Mouse (Mus musculus): ENCODE results near the gene Kcnn3.

Gene Kcnn3

GRCm38 (mm10) chr3:89565371-89565770, 45.4 kb downstream of the Kcnn3 start:
- no peak for DNase-seq (ENCODE audit: low spot score in 2 of 2)

DNA sequence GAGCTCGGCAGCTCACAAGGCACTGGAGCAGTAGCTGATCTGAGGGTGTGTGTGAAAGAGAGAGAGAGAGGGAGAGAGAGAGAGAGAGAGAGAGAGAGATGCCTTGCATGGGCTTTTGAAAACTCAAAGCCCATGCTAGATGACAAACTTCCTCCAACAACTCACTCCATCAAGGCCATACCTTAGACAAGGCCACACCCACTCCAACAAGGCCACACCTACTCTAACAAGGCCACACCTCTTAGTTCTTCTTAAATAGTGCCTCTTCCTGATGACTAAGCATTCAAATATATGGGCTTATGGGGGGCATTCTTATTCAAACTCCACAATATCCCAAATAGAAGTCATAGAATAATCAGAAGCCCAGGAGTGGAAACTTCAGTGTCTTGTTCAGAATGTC, 49.1 kb downstream of the Kcnn3 start:
- DNase-seq (ENCODE audit: low spot score in 2 of 2), result no peak

DNA sequence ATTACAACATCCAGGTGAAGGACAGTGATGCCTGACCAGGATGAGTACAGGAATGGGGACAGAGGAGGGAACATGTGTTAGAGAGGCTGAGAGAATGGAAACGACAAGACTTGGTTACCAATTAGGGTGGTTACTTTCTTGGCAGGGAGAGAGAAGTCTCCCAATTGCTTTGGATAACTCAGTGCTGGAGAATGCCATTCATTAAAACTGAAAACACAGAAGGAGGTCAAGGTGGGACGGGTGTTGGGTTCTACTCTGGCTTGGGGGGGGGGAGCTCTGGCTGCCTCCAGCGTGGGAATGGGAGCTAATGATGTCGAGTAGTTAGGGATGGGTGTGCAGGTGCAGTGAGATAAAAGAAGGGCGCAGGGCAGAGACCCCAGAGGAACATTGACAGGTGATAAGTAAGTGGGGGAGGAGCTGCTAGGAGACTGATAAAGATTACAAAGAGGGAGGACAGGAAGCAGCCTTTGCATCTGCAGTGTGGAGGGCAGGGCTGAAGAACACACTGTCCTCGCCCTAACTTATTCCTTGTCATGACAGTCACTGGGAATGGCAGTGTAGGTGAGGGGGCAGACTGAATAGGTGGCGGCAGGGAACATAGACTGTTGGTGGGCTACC, 49.9 kb downstream of the Kcnn3 start:
- DNase-seq (ENCODE audit: low spot score in 2 of 2), result no peak

DNA sequence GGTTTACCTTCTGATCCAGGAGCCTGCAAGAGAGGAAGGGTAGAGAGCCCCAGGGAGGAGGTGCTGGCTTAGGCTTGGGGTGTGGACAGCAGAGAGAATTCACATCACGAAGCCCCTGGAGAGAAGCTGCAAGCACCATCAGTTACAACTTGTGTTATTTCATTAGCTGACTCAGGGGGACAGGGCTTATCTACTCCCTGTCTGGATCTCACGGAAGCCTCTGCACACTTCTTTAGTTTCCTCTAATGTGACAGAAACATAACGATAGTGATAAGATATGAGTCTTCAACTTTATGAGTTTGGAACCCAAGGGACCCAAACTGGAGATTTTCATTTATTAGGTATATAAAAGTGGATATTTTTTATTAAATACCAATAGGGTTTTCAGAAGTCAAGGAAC, 50.4 kb downstream of the Kcnn3 start:
- no peak for DNase-seq (ENCODE audit: low spot score in 2 of 2)

GRCm38 (mm10) chr3:89574260-89574659, 54.3 kb downstream of the Kcnn3 start:
- DNase-seq (ENCODE audit: low spot score in 2 of 2), result peak; percentile 5 to 10

DNA sequence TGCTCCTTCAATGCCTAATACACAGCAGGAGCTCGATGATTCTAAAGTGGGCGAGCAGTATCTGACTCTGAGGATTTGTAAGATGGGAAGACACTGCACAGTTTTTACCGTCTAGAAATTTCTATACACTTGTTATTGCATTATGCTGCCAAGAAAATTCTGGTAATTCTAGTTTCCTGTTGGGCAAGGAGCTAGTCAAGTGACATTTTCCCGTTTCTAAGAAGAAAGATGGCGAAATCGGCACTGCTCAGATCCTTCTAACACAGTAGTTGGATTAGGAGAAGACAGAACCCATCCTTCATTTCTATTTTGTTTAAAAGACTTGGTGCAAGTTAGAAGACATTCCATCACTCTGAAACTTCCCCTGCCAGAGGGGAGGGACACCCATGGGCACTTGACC, 56.4 kb downstream of the Kcnn3 start:
- no peak for DNase-seq (ENCODE audit: low spot score in 2 of 2)

- no peak for DNase-seq (ENCODE audit: low spot score in 2 of 2)
These were observed 57.2 kb downstream of the Kcnn3 start for GRCm38 (mm10) chr3:89577154-89577553.

- DNase-seq (ENCODE audit: low spot score in 2 of 2), result no peak
These were observed 58.1 kb downstream of the Kcnn3 start for GRCm38 (mm10) chr3:89578083-89578482.

- no peak for DNase-seq (ENCODE audit: low spot score in 2 of 2)
These were observed 58.8 kb downstream of the Kcnn3 start for GRCm38 (mm10) chr3:89578803-89579202.

DNA sequence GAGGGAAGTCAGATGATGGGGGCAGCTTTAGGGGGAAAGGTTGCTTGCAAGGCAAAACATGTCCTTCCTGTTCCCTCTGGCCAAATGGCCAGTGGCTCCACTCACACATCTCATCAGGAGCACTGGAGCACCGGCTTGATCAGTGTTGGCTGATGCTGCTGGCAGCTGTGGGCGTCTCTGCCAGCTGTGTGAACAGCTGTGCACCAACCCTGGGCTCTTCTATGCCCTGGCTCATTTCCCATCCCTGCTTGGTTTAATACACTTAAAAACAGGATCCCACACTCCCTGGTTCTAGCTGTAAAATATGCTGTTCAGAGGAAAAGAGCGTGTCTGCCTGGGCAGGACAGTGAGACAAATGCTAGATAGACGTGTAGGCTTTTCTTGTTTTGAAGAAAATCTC, 64.3 kb downstream of the Kcnn3 start:
- no peak for DNase-seq (ENCODE audit: low spot score in 2 of 2)

GRCm38 (mm10) chr3:89588436-89588835, 68.5 kb downstream of the Kcnn3 start:
- peak; percentile 31 for DNase-seq (ENCODE audit: low spot score in 2 of 2)

GRCm38 (mm10) chr3:89589321-89589720, 69.4 kb downstream of the Kcnn3 start:
- no peak for DNase-seq (ENCODE audit: low spot score in 2 of 2)

DNA sequence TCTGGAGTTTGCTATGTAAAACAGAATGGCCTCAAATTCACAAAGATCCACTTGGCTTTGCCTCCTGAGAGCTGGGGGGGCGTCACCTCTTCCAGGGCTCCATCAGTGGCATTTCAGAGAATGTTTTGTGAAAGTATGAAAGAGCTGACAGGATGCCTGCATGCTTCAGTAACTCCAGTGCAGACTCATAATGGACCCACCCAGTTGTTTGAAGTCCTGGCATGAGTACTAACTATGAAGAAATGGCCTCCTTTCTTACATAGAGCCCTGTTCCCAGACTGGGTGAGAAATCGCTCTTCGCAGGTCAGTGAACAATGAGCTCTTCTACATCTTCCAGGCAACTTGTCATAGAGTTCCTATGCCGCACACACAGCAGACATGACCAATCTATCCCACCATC, 70.4 kb downstream of the Kcnn3 start:
- DNase-seq (ENCODE audit: low spot score in 2 of 2), result no peak

DNA sequence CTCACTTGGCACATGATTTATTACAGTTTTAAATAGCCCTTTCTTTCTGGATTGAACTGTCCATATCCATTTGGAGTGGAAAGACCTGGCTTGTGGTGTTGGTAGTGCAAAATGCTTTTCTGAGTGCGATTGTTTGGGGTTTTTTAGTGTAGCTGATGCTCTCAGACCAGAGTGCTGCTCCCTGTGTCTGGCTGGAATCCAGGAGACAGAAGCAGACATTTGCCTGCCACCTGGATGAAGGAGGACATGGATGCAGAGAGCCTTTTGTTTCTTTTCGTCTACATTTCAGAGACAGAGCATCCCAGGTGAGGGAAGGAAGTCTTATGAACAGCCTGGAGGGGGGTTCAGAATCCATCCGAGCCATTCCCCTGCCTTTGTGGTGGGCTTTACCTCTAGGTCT, 71.5 kb downstream of the Kcnn3 start:
- DNase-seq (ENCODE audit: low spot score in 2 of 2), result no peak

GRCm38 (mm10) chr3:89592809-89593208, 72.8 kb downstream of the Kcnn3 start:
- DNase-seq (ENCODE audit: low spot score in 2 of 2), result no peak

DNA sequence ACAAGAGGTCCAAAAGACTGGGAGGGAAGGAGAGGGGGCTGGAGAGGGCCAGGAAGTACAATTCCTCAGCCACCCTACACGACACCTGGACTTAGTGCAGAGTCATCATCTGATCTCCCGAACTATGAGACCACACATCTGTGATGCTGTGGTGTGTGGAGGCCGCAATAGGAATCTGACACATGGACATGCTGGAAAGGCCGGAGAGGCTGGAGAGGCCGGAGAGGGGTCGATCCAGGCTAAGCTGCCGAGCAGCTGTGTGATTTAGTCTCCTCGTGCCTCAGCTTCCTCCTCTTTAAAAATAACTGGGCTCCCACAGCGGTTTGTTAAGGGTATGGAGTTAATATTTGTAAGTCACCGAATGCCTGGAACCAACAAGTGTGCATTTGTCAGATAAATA, 73.6 kb downstream of the Kcnn3 start:
- DNase-seq (ENCODE audit: low spot score in 2 of 2), result no peak

- DNase-seq (ENCODE audit: low spot score in 2 of 2), result no peak
These were observed 78.4 kb downstream of the Kcnn3 start for GRCm38 (mm10) chr3:89598361-89598760.

DNA sequence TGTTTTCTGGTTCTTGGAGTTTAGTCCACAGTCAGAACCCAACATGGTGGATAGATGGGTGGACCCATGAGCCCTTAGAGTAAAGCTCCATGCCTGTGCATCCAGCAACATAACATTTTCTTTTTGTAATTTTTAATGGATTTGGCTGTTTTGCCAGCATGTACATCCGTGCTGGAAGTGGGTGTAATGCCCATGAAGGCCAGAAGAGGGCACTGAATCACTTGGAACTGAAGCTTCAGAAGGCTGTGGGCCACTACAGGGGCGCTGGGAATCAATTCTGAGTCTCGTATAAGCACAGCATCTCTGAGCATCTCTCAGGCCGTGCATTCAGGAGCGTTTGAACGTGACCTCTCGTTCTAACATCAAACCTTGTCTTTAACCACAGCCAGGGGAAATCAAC, 79.0 kb downstream of the Kcnn3 start:
- no peak for DNase-seq (ENCODE audit: low spot score in 2 of 2)

DNA sequence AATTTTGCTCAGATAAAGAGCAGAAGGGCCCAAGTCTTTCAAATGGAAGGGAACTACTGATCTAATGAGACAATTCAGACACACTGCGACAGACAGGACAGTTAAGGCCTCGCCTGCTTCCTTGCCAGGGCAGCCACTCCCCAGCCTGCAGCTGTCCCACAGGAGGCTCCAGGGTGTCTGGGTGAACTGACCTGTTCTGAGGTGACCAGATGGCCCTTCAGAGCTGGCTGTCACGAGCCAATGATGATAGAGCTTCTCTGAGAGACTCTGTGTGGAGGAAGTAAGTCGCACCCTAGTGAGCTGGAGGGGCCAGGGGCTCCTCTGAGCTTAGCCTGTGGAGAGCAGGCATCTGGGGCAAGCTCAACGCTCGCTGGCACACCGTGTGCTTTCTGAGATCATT, 81.1 kb downstream of the Kcnn3 start:
- DNase-seq (ENCODE audit: low spot score in 2 of 2), result no peak

DNA sequence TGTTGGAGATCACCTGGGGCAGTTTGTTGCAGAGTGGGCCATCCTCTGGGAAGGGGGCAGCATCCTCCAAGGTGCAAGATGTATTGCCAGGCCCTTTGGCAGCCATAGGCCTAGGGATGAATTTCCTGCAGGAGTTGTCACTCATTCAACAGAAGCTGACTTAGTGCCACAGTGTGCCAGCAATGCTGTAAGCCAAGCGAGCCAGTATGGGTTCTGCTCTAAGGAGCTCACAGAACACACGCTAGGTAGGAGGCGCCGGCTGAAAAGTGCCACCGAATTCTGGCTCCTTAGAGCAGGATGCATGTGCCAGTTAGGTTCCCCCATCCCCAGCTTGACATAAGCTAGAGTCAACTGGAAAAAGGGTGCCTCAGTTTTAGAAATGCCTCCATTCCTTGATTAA, 83.3 kb downstream of the Kcnn3 start:
- no peak for DNase-seq (ENCODE audit: low spot score in 2 of 2)

DNA sequence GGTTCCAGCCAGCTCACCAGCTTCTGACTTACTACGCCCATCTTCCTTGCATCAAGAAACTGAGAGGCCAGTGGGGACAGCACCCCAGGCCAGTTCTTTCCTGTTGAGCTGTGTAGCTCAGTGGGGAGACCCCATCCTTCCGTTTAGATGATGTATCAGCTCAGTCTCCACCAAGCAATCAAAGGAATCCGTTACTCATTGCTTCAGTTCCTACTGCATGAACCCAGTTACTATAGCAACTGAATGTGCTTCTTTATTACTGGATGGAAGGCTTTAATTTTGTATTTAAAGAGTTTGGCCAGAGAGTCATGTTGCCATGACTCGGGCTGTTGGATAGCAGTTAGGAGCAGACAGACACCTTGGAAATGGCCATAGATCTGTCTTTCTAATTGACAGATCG, 85.3 kb downstream of the Kcnn3 start:
- DNase-seq (ENCODE audit: low spot score in 2 of 2), result no peak

DNA sequence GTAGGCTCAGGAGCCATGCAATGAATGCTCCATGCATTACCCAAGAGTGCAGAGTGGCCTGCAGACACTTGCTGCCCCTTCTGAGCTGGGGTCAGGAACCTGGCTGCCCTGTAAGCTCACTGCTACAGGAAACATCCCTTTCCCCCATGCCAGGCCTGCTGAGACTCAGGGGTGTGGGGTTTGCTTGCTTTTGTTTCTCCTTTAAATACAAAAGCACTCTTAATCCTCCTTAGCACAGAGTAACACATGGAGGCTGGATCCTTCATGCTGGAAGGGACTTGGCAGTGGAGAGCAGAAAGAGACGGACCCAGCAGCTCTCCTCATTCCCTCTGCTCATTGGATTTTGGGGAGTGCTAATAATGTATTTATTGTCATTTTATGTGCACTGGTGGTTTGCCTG, 87.4 kb downstream of the Kcnn3 start:
- DNase-seq (ENCODE audit: low spot score in 2 of 2), result no peak

DNA sequence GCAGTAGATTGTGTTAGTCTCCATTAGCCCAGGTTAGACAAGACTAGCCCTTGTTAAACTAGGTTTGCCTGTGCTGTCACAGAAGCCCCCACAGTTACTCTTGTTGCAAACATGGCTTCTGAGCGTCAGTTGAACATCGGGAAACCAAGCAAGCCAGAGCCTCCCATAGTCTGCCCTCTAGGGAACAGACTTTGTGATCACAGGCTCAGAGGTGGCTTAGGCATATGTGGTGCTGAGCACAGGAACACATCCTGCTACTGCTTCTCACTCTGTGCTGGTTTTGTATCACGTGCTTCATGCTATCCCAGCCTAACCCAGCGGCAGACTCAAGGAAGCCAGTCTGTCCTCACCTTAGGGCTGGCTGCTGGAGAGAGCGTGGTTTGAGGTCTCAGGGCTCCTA, 92.1 kb downstream of the Kcnn3 start:
- no peak for DNase-seq (ENCODE audit: low spot score in 2 of 2)

All from spleen, postnatal 36 days (tissue).